Mouse (Mus musculus): ENCODE measurements at regions not wholly inside any gene's neighbourhood (a gene's known extent, or its start where the extent isn't known, plus 50 kb on each side); places are given as distances from the start of the nearest gene placed in this dataset.
"Not testable (repeated sequence)": the region's sequence is repeated elsewhere in the genome, so short reads cannot be mapped to it uniquely, and the experiment has no call there.

DNA sequence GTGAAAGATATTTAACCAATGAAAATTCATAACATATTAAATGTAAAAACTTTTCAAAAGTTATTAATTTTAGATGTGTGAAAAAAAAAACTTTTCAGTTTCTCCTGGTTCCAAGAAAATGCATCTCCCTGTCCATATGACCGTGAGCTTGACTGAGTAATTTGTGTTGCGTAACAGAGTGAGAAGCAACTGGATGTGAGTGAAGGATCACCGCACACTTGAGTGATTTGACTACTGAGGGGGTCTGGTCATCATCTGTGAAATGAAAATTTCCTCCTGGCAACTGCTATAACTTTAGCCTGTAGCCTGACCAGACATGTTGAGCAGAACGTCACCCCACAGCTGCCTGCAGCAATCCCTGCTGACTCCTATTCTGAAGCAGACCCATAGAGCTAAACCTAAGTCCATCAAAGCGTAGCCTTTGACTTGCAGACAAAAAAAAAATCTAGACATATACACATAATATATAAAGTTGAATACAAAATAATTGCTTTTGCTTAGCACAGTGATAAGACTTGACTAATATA lies 461.2 kb downstream of the Brinp3 start:
- no peak for DNase-seq (ENCODE audit: low read depth, low spot score)

DNA sequence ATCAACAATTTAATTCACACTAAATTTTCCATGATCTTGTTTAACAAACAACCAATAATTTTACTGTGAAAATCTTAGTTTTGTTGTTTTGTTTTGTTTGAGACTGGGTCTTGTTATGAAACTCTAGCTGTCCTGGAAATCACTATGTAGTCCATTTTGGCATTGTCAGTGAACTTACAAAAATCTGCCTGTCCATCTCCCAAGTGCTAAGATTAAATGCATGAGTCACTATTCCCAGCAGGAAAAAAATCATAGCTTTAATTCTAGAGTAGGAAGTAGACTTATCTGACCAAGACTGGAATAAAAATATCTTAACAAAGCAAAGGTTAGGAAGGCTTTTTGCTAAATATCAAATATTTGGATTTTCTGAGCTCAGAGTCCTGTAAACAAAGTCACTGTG lies 461.8 kb downstream of the Brinp3 start:
- DNase-seq (ENCODE audit: low read depth, low spot score): no peak

DNA sequence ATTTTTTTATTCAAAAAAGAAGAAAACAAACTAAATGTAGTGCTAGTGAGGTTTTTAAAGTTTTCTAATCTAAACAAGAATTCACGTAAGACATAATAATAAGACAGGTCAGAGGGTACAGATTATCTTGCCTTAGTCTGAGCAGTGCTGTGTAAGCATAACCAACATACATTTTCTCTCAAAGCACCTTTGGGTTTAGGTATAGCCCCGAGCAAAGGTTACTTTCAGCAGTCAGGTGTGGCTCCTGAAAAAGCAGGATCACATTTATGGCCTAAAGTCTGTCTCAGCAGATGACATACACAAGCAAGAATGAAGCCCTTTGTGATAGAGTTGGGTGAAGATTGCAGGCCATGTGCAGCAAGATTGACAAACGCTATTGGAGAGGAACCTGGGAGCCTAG lies 465.9 kb downstream of the Brinp3 start:
- DNase-seq (ENCODE audit: low read depth, low spot score): no peak

DNA sequence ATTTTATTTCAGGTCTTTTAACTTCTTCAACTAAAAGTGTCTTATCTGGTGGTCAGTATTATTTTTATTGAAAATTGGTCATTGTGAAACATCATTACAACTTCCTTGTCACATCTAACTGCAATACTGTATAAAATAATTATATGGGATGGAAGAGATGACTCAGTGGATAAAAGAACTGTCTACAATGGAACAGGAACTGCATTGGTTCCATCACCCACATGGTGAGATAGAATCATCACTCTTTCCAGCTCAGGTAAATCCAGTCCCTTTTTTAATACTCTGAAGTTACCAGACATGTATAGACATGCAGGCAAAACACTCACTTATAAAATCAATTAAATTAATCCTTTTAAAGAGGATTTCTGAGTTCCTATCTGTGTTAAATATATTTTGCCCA lies 473.0 kb downstream of the Brinp3 start:
- DNase-seq (ENCODE audit: low read depth, low spot score): peak; percentile 69

GRCm38 (mm10) chr1:146967993-146968392 lies 473.4 kb downstream of the Brinp3 start:
- DNase-seq (ENCODE audit: low read depth, low spot score): no peak

DNA sequence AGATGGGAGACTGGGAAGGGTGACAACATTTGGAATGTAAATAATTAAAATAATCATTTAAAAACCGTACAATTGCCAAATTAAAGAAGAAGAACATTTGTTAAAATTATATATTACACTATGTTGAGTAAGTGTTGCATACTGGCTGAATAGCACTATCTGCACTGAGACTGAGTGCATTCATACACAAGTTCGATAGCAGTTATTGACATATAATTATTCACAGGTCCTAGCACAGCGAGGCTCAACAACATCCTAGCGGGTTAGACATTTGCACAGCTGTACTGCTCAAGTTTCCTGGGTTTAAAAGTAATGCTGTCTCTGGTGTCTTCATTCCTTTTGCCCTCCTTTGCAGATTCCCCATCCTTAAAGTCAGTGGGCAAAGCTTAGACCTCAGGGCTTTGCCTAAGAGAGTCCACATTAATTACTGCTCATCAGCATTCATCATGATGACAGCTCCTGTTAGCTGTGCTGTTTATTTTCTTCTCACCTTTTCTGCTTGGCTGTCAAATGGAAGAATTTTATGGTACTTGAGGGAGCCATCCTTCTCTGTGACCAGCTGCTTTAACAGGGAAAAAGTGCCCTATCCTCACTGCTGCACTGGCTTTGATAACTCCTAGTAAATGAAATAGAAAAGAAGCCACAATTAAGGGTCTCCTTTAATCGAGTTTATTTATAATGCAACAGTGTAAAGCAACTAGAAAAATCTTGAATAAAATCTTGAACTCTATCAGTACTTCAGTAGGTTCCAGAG lies 489.1 kb downstream of the Brinp3 start:
- DNase-seq (ENCODE audit: low read depth, low spot score): no peak

- peak; percentile 43 for DNase-seq (ENCODE audit: low read depth, low spot score)
These were observed 505.5 kb downstream of the Brinp3 start for GRCm38 (mm10) chr1:147000018-147000417.

DNA sequence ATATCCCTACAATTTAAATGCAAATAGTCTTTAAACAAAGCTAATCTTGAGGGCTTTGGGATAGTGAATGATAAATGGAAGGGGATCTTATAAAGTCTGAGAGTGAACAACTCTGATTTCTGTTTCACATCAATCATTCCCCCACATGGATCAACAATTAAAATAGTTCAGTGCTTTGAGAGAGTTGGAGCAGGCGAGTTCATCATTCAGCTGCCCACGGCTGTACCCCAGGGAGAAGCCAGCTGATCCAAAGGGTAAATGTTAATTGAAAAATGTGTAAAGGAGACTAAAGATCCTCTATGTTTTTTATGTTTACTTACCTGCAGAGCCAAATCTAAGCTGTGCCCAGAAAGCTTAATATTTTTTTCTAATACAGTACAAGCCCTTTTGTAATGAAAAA lies 553.2 kb downstream of the Brinp3 start:
- no peak for DNase-seq (ENCODE audit: low read depth, low spot score)

DNA sequence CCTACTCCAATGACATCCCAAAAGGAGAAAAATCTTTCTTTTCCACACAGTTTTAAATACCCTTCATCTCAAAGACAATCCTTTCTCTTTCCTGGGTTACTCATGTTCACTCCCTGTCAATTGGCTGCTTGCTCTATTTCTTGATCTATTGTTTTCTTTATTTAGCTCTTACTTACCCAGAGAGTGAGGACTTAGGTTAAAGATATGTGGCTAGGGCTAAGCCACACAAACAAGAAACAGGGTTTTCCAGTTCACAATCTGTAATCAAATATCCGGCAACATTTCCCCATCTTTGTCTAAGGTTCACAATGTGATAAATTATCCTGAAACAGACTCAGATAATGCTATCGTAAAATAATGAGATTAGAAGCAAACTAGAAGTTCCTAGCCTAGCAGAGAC lies 563.9 kb downstream of the Brinp3 start:
- DNase-seq (ENCODE audit: low read depth, low spot score): no peak

DNA sequence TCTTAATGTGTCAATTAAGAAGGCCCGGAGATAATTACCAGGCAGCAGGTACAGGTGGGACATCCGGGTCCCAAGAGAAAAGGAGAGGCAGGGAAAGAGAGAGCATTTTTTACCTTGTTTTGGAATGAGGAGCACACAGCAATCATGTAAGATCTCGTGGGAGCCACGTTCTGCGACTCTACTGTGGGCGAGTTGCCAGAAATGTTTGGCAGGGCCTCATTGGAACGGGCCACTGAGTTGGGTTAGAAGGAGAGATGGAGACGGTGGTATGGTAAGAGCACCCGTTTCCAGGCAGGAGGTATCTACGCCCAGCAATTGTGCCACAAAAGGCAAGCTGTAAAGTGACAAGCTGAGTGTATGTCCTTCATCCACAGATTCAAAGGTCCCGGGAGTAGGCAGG lies 579.6 kb downstream of the Brinp3 start:
- no peak for DNase-seq (ENCODE audit: low read depth, low spot score)

GRCm38 (mm10) chr1:147084129-147084799 lies 589.7 kb downstream of the Brinp3 start:
- no peak for DNase-seq (ENCODE audit: low read depth, low spot score)

GRCm38 (mm10) chr1:147125541-147125940 lies 631.0 kb downstream of the Brinp3 start:
- no peak for DNase-seq (ENCODE audit: low read depth, low spot score)

DNA sequence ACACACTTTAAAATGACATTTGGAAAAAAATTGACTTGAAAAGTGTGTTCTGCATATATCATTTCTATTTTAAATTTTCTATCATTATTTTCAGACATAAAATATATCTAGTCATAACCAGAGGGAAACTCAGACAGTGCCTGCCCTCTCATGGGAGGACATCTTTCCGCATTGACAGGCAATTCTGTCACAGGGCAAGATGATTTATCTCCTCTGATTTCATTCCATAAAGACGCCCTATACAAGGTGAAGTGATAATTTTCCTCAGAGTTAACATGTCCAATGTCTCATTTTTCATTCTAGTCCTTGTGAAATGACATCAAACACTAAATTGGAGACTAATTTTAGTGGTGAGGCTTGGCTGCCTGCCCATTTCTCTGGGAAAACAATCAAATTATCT lies 643.6 kb downstream of the Brinp3 start:
- DNase-seq (ENCODE audit: low read depth, low spot score): no peak

DNA sequence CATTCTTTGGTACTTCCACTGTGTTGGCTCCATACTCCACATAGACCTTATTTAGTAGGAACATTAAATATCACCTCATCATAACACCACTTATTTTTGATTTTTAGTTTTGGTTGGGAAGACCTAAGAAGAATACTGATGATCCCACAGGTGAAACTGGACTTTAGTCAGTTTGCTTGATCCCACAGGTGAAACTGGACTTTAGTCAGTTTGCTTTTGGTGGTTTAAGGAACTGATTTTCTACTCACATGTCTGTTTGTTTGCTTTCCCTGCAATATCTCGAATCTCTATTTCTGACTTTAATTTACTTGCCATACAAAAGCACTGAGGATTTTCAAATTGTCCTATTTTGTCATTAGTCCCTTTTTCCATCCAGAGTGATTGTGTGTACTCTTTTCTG lies 680.8 kb downstream of the Brinp3 start:
- no peak for DNase-seq (ENCODE audit: low read depth, low spot score)

GRCm38 (mm10) chr1:147186799-147187198 lies 692.2 kb downstream of the Brinp3 start:
- DNase-seq (ENCODE audit: low read depth, low spot score): no peak

DNA sequence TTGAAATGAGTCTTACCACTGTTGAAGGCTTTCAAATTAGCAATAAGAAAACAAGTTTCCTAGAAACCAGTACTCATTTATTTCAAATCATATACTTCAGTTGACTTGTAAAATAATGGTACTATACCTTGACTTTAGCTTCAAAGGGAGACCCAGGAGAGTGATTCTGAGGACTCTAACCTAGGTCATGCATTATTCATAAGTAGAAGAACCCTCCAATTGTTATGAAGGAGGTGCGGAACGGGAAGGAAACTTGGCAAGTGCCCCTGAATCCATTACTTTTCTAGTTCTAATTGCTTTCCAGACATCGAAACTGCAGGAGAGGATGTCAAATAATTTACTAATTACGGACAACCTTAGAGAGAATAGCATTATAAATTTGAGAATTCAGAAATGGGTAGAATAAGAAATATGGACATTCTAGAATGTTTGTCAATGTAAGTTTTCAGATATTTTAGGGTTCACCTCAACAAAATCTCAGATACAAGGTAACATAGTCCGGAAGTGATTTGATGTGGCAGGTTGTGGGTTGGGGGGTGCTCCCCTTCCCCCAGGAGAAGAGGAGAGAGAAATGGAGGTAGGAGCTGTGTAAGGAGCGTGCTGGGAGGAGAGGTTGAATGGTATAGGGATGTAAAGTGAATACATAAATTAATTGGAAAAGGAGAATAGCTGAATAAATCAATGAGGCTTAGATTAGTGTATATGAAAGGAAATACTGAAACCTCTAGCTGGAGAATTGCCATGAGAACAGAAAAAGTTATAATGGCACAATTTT lies 692.9 kb downstream of the Brinp3 start:
- DNase-seq (ENCODE audit: low read depth, low spot score): no peak

GRCm38 (mm10) chr1:147199959-147200358 lies 705.4 kb downstream of the Brinp3 start:
- not testable (repeated sequence) for DNase-seq (ENCODE audit: low read depth, low spot score)

- not testable (repeated sequence) for DNase-seq (ENCODE audit: low read depth, low spot score)
These were observed 720.3 kb downstream of the Brinp3 start for GRCm38 (mm10) chr1:147214890-147215289.

DNA sequence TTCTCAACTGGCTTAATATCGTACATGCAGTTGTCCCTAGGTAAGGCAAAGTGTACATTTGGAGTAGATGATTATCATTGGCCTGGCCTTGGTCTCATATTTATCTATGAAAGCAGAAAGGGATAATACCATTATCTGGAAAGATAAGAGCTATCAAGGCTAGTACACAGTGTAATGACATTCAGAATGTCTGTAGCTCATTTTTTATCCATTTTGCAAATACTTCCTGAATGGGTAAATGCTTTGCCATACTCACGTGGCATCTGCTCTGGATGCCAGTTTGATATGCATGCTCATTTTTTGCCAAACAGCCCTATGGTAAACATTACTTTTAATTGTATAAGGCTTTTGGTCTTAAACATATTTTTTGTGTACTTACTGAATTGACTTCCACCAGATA lies 723.4 kb downstream of the Brinp3 start:
- DNase-seq (ENCODE audit: low read depth, low spot score): no peak

- DNase-seq (ENCODE audit: low read depth, low spot score): peak; percentile 67
These were observed 724.9 kb downstream of the Brinp3 start for GRCm38 (mm10) chr1:147219438-147219837.

- DNase-seq (ENCODE audit: low read depth, low spot score): peak; percentile 46
These were observed 728.8 kb downstream of the Brinp3 start for GRCm38 (mm10) chr1:147223232-147223925.

- no peak for DNase-seq (ENCODE audit: low read depth, low spot score)
These were observed 743.0 kb downstream of the Brinp3 start for GRCm38 (mm10) chr1:147237565-147237964.
